Mouse (Mus musculus) embryo, embryonic 10.5 days (tissue): ENCODE results near the gene Ssr3.

Experiments used
- DNase-seq: peaks from one replicate; pipeline ENCODE4 v3.0.0-alpha.2; 2015; ENCODE audit warnings: low spot score

The Ssr3 gene

DNA sequence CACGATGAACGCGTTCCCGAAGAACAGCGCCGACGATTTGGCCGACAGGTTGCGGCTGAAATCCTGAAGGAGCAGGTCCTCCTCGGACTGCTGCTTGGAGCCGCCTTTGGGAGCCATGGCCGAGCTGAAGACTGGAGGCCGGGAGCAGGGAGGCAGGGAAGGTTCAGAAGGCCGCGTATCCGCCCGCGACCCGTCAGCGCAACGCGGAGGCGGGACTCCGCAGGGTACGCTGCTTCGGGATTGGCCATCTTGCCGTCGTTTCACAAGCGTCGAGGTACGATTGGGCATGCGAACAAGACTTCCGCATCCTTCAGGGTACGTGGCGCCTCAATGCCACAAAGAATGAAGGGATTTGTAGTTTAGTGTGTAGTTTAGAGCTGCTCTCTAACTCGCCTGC lies at the start of gene Ssr3:
Gene Ssr3 (minus strand): TSS at position 203 of the 397 bp plus-strand sequence.
- peak; percentile 98 for DNase-seq

- DNase-seq, result no peak
Observed at GRCm38 (mm10) chr3:65441586-65442111, 49.2 kb upstream of the Ssr3 start.

GRCm38 (mm10) chr3:65438511-65439228 lies 46.2 kb upstream of the Ssr3 start:
- DNase-seq, result no peak

DNA sequence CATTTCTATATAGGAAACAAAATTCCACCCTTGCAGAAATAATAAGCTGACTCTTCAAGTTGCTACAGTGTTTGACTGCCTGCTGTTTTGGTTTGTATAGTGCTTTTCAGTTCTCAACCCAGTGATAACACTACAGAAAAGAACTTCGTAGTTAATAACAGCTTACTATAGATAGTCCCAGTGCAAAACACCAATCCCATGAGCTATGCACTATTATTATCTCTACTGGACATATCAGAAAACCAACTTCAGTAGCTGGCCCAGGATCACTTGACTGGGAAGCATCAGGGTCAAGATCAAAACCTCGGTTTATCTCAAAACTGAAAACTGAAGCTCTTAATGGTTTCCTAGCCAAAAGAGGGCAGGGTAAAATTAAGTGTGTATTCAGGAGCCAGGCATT lies 43.4 kb upstream of the Ssr3 start:
- DNase-seq, result no peak

DNA sequence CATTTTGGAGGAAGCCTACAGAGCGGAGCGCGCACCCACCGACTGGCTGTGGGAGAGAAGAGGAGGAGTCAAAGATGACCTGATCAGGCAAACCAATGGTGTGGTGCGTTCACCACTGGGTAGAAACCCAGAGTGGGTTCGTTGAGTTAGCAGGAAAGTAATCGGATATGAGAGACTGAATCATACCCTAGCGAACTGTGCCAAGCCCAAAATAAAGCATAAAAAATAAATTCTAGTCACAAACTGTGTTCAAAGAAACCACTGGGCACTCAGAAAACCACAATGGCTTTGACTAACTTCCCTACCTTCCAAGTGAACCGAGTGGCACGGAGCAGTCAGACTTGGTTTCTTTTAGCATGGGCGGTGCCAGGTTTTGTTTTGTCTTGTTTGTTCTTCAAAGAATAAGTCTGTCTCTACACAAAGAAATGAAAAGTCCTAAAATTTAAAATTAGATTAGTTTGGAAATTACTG lies 42.7 kb upstream of the Ssr3 start:
- no peak for DNase-seq

DNA sequence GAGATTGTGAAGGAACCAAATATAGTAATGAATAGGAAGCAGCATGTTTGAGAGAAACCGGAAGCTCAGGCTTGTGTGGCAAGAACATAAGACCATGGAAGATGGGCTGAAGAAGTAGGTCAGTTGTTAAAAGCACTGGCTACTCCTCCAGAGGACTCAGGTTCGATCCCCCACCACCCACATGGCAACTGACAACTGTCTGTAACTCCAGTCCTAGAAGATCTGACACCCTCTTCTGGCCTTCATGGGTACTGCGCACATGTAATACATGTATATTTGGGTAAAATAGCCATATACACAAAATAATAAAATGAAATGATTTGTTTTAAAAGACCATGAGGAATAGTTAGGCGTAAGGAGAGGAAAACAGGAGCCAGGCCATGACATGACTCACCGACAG lies 39.8 kb upstream of the Ssr3 start:
- DNase-seq, result no peak

DNA sequence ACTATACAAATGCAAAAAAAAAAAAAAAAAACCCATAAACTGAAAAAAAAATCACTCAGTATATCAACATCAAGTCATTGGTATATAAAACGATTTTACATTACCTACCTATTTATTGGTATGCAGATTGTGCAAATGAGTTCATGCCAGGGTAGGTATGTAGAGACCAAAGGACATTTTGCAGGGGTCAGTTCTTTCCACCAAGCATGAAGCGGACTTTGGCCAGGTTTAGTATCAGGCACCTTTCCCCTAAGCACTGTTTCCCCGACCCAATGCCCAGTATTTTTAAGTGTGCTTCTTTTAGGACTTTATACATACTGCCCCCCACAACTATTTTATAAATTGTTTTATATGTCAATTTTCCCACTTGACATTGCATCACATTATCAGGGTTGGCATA lies 27.3 kb upstream of the Ssr3 start:
- no peak for DNase-seq

- DNase-seq, result peak; percentile 19
Observed at GRCm38 (mm10) chr3:65417913-65418594, 25.6 kb upstream of the Ssr3 start.

- no peak for DNase-seq
Observed at GRCm38 (mm10) chr3:65416571-65416970, 24.1 kb upstream of the Ssr3 start.

DNA sequence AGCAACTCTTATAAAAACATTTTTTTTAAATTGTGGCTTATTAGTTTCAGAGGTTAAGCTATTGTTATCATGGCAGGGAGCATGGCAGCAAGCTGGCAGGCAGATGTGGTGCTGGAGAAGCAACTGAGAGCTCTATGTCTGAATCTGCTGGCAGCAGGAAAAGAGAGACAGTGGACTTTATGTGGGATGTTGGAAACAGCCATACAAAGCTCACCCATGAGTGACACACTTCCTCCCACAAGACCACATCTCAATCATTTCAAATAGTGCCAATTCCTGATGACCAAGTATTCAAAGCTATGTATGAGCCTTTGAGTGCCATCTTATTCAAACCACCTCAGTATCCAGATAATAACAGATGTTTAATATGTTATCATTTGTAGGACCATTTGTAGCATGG lies 15.5 kb upstream of the Ssr3 start:
- DNase-seq, result no peak

GRCm38 (mm10) chr3:65405781-65406180 lies 13.4 kb upstream of the Ssr3 start:
- DNase-seq, result no peak

GRCm38 (mm10) chr3:65397566-65397965 lies 5.1 kb upstream of the Ssr3 start:
- DNase-seq, result no peak

GRCm38 (mm10) chr3:65396835-65397504 lies 4.5 kb upstream of the Ssr3 start:
- DNase-seq, result no peak

- DNase-seq, result peak; percentile 39
Observed at GRCm38 (mm10) chr3:65395111-65395510, 2.7 kb upstream of the Ssr3 start.

- peak; percentile 67 for DNase-seq
Observed at GRCm38 (mm10) chr3:65391784-65392420, 521 bp downstream of the Ssr3 start.

GRCm38 (mm10) chr3:65391222-65391783 lies 1.1 kb downstream of the Ssr3 start:
- no peak for DNase-seq

GRCm38 (mm10) chr3:65385771-65386170 lies 6.7 kb downstream of the Ssr3 start:
- no peak for DNase-seq

DNA sequence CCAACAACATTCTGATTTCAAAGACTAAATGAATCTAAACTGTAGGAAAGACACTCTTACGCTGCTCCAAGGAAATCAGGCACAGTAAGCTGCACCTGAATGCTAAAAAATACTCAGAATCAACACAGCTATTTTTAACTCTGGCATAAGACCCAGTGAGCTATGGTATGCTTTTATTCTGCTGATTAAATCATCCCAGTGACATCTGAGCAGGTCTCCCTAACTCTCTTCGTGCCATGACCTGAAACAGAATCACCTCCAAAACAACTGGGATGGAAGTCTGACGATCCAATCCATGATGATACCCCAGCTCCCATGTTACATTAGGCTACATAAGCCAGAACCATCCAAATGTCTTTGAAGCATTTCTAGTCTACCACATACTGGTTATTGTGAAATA lies 8.0 kb downstream of the Ssr3 start:
- no peak for DNase-seq

GRCm38 (mm10) chr3:65381094-65381493 lies 11.3 kb downstream of the Ssr3 start:
- no peak for DNase-seq

DNA sequence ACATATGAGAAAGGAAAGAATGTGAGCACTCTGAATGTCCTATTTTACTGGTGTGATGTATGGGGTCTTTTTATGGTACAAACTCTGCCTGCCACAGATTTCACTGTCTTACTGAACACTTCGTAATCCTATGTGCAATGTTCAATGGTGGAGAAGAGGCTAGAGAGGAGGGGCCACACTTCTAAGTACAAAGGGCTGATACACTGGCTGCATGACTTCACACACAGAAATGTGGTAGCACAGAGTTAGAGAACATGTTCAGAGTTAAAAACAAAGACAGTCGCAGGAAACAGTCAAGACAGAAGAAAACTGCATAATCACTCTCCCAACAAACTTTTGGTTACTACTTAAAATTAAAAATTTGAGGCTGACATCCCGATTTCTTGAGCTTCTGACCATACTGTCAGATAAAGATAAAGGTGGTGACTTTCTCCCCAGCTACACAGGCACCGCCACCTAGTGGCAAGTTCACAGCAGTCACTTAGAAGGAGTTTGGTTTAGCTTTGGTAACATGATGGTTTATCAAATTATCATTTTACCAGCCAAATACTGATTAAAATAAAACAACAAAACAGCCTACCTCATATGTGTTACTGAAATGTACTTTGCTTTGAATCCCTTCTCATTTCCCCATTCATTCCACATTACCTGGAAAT lies 12.4 kb downstream of the Ssr3 start:
- peak; percentile 64 for DNase-seq

DNA sequence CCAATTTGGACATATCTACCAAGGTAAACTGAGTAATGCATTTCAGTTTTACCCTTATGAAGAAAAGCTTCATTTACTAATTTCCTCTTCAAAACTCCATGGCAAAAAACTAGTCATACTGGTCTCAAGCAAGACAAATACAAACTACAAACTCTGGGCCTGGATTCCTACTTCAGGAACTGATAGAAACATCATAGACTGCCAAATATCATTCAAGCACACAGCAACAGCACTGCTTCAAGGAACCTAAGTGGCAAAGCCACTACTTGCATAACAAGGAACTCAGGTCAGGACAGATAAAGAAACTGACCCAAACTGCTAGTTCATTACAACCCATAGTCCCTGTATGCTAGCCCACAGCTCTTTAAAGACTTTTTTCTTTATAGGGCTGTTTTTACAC lies 13.7 kb downstream of the Ssr3 start:
- no peak for DNase-seq
